Mouse (Mus musculus) brain, embryonic 14.5 days (tissue): ENCODE data around the gene Cux1.

Experiments used
- CTCF ChIP-seq: fragments of 200-500 bp; IDR thresholded peaks from 2 replicates; pipeline ENCODE4 v1.5.1; 2012; ENCODE audit warnings: inconsistent platforms, mild to moderate bottlenecking, moderate library complexity, borderline replicate concordance; ENCODE audit not compliant: insufficient read depth, insufficient read length; ENCODE audit errors: extremely low read depth
- POLR2A ChIP-seq: fragments of 200-500 bp; IDR thresholded peaks from 2 replicates; pipeline ENCODE4 v1.6.1; 2012; ENCODE audit warnings: mild to moderate bottlenecking, inconsistent platforms, borderline replicate concordance; ENCODE audit not compliant: poor library complexity, insufficient read depth, insufficient read length, severe bottlenecking; ENCODE audit errors: extremely low read depth

DNA sequence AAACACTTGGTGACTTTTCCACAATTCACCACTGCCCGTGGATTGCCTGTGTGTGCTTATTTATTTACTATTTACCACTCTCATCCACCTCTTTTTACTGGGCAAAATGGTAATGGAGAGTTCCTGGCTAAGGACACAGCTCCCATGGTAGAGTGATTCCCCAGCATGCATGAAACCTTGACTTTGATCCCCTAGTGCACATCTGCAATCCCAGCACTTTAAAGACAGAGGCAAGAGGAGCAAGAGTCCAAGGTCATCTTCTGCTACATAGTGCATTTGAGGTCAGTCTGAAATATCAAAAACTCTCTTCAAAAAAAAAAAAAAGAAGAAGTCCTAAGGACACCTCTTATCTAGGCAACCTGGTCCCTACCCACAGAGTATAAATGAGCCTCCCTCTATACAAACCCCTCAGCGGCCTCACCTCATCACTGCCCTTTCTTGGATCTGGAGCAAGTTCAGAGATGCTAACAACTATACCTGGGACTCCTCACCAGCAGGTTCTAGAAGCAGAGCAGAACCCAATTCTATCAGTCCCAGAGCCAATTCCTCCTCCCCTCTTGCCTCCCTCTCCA lies 55.1 kb downstream of the Cux1 start:
- TF ChIP-seq POLR2A, result no peak
- TF ChIP-seq CTCF, result no peak
